Mouse (Mus musculus) liver, adult (tissue): Measurements from ENCODE around the gene Nudcd2.

Experiments used
- GATA4 ChIP-seq: IDR thresholded peaks from 2 replicates; pipeline ENCODE4 v1.6.1; 2014; ENCODE audit warnings: mild to moderate bottlenecking, low read length; ENCODE audit not compliant: insufficient replicate concordance

Gene Nudcd2

DNA sequence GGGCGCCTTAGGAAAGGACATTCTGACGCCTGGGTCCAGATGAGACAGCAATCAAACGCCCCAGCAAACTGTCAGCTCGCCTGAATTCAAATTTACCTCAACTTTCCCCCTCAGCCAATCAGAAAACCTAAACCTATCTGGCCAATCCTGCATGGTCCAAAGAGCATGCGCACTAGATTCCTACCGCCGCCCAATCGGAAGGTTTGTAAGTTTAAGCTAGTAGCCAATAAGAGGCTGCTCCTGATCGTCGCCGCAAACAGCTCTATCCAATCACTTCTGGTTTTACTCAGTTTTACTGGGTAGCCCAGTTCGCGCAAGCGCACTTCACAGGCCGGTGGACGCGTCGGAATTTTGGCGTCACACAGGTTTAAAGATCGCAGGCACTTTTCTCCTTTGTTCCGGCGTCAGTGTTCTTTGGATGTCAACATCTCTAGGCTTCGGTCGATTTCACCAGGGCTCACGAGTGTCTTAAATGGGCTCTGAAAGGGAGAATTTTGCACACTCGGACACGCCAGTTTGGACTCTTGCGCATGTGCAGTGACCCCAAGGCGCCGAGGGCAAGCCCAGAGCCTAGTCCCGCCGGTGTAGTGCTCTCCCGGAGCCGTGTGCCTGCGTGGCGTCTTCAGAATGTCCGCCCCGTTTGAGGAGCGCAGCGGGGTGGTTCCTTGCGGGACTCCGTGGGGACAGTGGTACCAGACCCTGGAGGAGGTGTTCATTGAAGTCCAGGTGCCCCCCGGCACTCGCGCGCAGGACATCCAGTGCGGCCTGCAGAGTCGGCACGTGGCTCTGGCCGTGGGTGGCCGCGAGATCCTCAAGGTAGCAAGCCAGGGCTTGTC lies at the start of gene Nudcd2, which contains the start of gene Hmmr:
TSS of gene Nudcd2 (plus strand) at position 329 of the 836 bp plus-strand sequence.
TSS of gene Hmmr (minus strand) at position 84 of the 836 bp plus-strand sequence.
- no peak; the same call in 1 of the 2 replicates for TF ChIP-seq GATA4

DNA sequence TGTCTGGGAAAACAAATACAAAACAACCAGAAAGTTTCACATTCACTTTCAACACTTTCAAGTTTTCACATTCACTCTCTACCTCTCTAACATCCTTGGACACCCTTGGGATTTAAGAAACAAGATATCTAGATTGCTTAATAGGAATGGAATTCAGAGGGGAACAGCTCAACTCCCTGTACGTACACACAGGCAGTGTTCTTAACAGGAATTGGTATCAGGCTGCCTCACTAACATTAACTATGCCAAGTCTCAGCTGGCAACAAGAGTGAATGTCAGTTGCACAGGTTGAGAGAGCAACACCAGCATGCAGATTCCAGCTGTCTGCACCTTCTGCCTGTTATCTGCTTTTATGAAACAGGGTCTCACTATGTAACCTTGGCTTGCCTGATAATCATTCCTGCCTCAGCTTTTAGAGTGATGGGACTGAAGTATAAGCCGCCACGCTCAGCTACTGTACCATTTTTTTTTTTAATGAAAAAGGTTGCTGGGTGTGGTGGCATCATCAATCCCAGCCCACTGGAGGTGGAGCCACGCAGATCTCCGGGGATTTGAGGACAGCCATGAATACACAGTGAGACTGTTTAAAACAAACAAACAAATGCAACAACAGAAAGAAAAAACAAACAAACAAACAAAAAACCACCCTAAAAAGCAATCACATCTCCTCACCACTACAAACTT lies 42.9 kb upstream of the Nudcd2 start:
- TF ChIP-seq GATA4: no peak

DNA sequence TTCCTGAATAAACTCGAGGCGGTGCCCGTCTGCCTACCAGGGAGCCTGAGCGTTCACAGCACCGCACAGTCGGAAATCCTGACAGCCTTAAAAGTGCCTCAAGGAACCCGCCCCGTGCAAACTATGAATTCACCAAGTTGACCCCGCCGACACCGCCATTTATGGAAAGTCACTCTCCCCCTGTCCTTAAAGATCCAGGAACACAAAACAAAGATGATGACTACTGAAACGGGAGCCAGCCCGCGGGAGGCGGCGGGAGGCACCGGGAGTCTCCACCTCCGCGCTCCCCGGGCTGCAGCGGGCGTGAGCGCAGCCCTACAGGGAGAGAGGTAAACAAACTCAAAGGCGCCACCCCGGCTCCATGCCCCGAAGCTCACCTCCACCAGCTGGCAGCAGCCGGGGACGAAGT lies 41.4 kb upstream of the Nudcd2 start:
- TF ChIP-seq GATA4: no peak

DNA sequence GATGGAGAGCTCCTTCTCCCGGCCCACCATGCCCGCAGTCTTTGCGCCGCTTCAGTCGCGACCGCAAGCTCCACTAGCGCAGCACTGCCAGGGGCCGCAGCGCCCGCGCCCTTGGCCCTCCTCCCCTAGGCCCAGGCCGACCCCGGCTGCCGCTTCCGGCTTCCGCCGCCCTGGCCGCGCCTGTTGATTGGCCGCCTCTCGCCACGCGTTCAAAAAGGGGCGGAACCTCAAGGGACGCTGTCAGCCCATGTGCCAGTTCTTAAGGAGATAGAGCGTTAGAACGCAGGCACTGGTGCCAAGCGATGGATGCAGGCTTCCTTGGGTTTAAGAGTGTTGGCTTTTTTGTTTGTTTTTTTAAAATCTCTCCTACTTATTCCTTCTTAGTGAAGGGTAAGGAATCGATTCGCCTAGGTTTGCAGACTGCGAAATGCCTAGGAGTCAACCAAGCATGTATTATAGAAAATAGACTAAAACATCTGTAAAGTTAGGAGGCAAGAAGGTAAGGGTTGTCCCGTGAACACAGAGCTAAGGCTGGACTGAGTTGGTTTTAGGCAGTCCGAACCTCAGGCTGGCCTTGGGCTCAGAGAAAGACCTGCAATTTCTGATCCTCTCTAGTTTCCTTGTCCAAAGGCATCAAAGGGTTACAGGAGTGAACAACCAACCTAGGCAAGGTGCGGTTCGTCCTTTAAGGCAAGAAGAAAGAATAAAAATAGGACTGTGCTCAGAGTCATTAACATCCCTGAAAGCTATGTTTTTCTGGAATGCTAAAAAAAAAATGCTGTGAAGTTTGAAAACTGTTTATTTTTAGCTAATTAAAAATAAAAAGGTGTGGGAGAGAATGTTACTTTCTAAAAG lies 40.7 kb upstream of the Nudcd2 start:
- TF ChIP-seq GATA4: no peak

- TF ChIP-seq GATA4: no peak
These were observed 40.0 kb upstream of the Nudcd2 start for GRCm38 (mm10) chr11:40693366-40693951.

DNA sequence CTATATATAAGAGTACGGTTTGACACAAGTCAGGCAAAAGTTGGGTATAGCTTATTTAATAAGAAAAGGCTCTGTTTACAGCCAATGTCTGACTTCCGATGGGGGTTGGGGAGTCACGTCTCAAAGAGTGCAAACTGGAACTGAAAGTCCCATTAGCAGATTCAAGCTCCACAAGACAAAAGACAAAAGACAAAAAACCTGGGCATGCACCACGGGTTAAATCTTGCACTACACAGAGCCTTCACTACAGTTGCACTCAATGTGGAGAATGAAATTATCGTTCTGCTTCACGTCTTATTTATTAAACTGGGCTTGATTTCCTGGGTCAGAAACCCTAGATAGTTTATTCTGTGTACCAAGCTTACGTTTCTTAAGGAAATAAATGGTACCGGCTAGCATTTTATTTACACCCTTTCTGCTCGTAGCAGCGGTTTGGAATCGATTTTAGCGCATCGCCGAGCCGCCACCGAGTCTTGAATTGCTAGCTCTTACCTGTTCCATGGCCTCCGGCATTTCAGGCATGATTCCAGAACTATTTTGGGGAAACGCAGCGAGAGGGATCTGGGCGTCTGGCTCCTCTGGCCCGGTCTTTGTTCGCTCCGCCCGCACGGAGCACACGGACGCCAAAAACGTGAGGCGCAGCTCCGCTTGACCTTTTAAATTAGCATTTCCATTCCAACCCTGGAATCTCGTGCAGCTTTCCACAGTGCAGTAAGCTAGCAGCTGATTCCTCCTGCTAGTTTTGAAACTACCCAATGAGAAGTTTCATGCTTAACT lies 39.0 kb upstream of the Nudcd2 start:
- TF ChIP-seq GATA4: no peak

DNA sequence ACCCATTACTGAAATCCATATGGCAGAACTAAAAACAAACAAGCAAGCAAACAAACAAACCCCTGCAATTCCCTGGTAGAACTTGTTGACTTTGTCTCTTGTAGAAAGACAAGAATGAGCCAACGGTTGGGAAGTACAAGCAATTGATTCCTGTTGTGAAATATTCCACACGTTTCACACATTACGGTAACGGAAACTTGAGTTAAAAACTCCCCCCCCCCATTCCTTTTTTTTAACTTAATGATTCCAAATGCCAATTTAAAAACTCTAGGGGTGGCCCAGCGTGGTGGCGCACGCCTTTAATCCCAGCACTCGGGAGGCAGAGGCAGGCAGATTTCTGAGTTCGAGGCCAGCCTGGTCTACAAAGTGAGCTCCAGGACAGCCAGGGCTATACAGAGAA lies 38.4 kb upstream of the Nudcd2 start, which contains the start of gene Mat2b:
TSS of gene Mat2b (minus strand) at position 101 of the 400 bp plus-strand sequence.
- no peak for TF ChIP-seq GATA4

GRCm38 (mm10) chr11:40713858-40714257 lies 19.6 kb upstream of the Nudcd2 start:
- TF ChIP-seq GATA4: no peak

DNA sequence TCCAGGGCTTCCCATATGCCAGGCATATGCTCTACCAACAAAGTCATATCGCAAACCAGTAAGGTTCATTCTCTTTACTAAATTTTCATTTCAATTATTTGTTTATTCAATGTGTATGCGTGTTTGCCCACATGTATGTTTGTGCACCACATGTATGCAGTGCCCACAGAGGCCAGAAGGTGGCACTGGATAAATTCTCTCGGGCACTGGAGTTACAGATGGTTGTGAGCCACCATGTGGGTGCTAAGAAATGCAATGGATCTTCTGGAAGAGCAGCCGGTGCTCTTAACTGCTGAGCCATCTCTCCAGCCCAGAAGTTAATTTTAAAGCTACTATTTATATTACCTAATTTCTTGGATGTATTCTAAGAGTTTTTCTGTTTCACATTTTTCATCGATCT lies 17.9 kb upstream of the Nudcd2 start:
- TF ChIP-seq GATA4: no peak

DNA sequence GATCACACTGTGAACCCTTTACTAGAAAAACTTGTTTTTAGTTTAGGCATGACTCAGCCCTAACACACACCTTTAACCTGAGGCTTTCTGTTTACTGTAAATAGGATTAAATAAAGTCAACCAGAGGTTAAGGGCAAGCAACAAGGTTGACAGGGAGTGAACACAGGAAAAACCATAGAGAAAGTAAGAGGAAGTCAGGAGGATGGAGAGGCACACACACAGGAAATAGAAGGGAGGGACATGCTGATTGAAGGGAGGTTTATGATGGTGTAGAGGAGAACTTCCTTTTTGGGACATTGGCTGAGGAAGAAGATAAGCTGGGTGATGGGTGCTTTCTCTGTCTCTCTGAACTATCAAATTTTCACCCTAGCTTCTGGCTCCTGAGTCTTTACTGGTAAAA lies 15.1 kb upstream of the Nudcd2 start:
- no peak for TF ChIP-seq GATA4

- TF ChIP-seq GATA4: no peak
These were observed 499 bp upstream of the Nudcd2 start for GRCm38 (mm10) chr11:40732997-40733338.

DNA sequence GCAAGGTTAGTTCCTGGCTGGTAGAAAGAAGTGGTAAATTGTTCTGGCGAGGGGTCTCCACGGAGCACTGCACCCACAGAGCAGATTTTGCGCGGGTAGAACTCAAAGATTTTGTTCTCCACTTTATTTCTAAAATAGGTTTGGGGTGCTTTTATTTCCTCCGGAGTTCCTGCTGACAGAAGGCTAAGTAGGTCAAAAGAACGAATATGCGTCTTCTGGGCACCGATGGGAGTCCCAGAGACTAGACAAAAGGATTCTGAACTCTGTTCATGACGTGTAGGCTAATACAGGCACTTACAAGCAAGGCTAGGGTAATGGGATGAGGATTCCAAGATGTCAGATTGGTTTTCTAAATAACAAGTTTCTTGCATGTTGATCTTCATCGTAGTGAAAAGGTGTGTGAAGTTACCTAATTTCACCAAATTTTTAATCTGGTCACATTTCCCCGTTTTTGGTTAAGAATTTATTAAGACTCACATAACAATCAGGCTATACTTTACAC lies 835 bp downstream of the Nudcd2 start:
- TF ChIP-seq GATA4: no peak

GRCm38 (mm10) chr11:40737369-40737768 lies 3.9 kb downstream of the Nudcd2 start:
- no peak for TF ChIP-seq GATA4
